Mouse (Mus musculus) heart, postnatal 4 days (tissue): Measurements from ENCODE around the gene Npepps. TPM values are rescaled to one million over a fixed set of nuclear protein-coding genes. Genes with fewer than 3 reads are reported as not detected.

Experiments
- DNase-seq: peaks from one replicate; pipeline ENCODE4 v3.0.0; 2021
- total RNA-seq, 2 experiments: library from RNA; stranded (reverse); gene quantifications; 2 replicates each; pipeline ENCODE4 v1.2.3; 2021

Npepps gene
- total RNA-seq, 2 experiments from 2014 or later: 85.9 to 97.2 TPM

- DNase-seq: no peak
These were observed 94.5 kb downstream of the Npepps start for GRCm38 (mm10) chr11:97185704-97186614.

DNA sequence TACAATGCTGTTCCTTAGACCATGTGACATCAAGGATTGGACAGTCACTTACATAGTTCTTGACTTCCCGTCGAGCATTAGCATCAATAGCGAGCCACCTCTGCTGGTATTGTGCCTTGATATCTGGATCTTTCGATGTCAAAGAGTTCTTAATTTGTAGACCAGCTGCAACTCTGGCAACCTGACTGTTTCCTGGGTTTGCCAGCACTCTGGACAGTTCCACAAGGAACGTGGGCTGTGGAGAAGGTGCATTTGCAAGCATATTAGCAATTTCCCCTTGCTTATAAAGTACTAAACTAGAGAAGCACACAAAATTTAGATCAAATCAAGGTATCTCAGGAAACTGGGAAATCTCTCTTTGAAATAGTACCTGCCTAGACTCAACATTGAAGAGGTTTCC lies 95.6 kb downstream of the Npepps start:
- DNase-seq: no peak

GRCm38 (mm10) chr11:97182446-97182845 lies 98.0 kb downstream of the Npepps start:
- DNase-seq: no peak

- no peak for DNase-seq
These were observed 99.4 kb downstream of the Npepps start for GRCm38 (mm10) chr11:97181061-97181460.

DNA sequence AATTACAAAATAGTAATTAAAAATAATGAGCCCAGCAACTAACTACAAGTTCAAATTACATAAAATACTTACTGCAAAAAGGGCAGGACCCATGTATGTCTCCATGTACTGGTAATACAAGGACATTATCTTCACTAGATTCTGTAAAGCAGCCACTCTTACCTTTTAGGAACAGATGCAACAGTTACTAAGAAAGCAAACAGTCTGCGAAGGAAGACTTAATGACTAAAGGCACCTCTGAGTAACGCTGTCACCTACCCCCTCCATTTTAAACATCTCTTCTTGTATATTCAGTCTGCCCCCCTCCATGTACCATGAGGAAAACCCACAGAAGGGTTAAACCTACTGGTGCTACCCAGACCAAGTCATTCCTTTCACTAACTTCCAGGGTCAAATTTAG lies 102.2 kb downstream of the Npepps start:
- DNase-seq: no peak

DNA sequence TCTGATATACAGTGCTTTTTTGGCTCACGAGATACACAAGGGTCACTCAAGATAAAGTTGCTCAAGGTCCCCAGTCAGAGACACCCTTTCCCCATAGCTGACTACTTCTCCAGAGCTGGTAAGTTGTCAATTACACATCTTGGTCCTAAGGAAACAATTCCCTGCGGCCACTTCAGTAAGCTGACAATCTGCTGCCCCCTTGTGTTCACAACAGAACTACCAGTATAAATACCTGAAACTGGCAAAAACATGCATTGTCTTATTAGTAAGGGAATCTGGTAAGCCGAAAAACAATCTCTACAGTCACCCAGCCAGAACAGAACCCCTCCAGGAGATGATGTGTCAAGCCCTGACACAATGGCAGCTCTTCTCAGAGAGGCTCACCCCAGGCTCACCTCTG lies 103.6 kb downstream of the Npepps start:
- peak; percentile 50 for DNase-seq

GRCm38 (mm10) chr11:97175499-97175898 lies 104.9 kb downstream of the Npepps start:
- DNase-seq: no peak

DNA sequence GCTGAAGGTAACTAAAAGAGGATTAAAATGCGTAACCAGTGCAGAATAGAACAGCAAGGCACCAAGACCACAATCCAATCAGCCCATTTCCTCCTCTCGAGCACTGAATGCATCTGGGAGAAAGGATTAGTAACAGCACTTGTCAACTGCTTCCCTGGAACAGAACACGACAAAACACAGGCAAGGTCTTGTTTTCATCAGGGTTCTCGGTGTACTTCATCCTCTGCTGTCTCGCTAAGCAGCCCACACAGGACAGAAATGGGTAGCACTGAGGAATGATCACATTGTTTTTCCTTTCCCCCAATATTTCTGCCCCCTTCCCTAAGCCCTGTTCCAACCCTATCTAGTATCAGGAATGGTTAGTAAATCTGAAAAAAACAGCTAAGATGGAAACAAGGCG lies 120.1 kb downstream of the Npepps start:
- DNase-seq: no peak

- DNase-seq: no peak
These were observed 123.4 kb downstream of the Npepps start for GRCm38 (mm10) chr11:97156999-97157398.

Other genes with a start within 250 kb of the Npepps start
- gene Lrrc46, start 239.2 kb downstream of the Npepps start, total RNA-seq: under 1 TPM in 1 of 2 experiments, not detected in 1; 0.38 TPM
- 10 to 100 TPM; 80.2 to 81.0 TPM for gene Mrpl10, start 239.1 kb downstream of the Npepps start, total RNA-seq
- gene Osbpl7, start 230.0 kb downstream of the Npepps start, total RNA-seq: 1 to 10 TPM; 5.6 to 7.5 TPM
- not detected for gene Tbx21, start 165.3 kb downstream of the Npepps start, total RNA-seq
- 10 to 100 TPM; 17.0 to 17.7 TPM for gene Tbkbp1, start 129.1 kb downstream of the Npepps start, total RNA-seq
- 100 to 1,000 TPM; 160 to 162 TPM for gene Kpnb1, start 92.8 kb downstream of the Npepps start, total RNA-seq
- 10 to 100 TPM; 45.1 to 47.3 TPM for gene Mrpl45, start 35.1 kb upstream of the Npepps start, total RNA-seq
- gene Gpr179, start 71.4 kb upstream of the Npepps start, total RNA-seq: under 1 TPM; 0.05 to 0.17 TPM
- gene Socs7, start 81.9 kb upstream of the Npepps start, total RNA-seq: 10 to 100 TPM; 24.2 to 28.9 TPM
- gene Arhgap23, start 134.9 kb upstream of the Npepps start, total RNA-seq: 10 to 100 TPM; 51.0 to 52.3 TPM
- gene 4933428G20Rik, start 219.7 kb upstream of the Npepps start, total RNA-seq: not detected